9 mouse cellular contexts compared by ENCODE assay signal in genomic region chr1:184810780-184811575, GRCm38 (mm10). TPM values are rescaled to one million over a fixed set of nuclear protein-coding genes. Genes with fewer than 3 reads are reported as not detected.
DNase-seq lines count a peak whose midpoint lies in the region; ATAC-seq and TF ChIP-seq lines count a peak whose summit lies in the region.
"Had no signal": no experiment of that assay in that cellular context is flagged by ENCODE, and none has a peak within 500 bp of the region (broad histone marks: within the 10 kb centered on the region; RNA-seq: fewer than 3 reads in every experiment).

Gene Marc1 (minus strand): TSS chr1:184811313.

- H3K36me3 ChIP-seq in heart, embryonic 12.5 days = peaks cover 9% of the 10 kb centered on the region
- 0 out of 2 replicates have a peak, but pooled peaks cover 4% of the 10 kb centered on the region for H3K36me3 ChIP-seq in forebrain, embryonic 14.5 days (ENCODE audit: control insufficient read depth, insufficient read depth, low read length)
- peaks cover 8% of the 10 kb centered on the region; the same call in 1 of the 2 replicates for H3K36me3 ChIP-seq in kidney, postnatal 0 days (ENCODE audit: insufficient read depth, low read length)
- 0 out of 2 replicates have a peak, but pooled peaks cover 3% of the 10 kb centered on the region for H3K36me3 ChIP-seq in midbrain, postnatal 0 days (ENCODE audit: insufficient read depth, low read length)

- DNase-seq in heart, postnatal 10 days = no peak
- DNase-seq in forebrain, embryonic 14.5 days (ENCODE audit: low spot score) = no peak
- DNase-seq in kidney, postnatal 0 days (ENCODE audit: low spot score) = no peak
- DNase-seq in midbrain, postnatal 0 days (ENCODE audit: low spot score) = no peak
- no peak for DNase-seq in gastrocnemius, adult 18-20 months (ENCODE audit: low spot score)
- no peak for DNase-seq in left cerebral cortex, adult 8-10 months (ENCODE audit: low spot score in 2 of 2)
- no peak for DNase-seq in cerebellum, postnatal 14 days

- no peak for TF ChIP-seq CTCF in kidney, postnatal 0 days (IDR thresholded peaks at IDR 0.05; ENCODE audit: low read depth)
- TF ChIP-seq CTCF in midbrain, postnatal 0 days (IDR thresholded peaks at IDR 0.05) = no peak

- peak within 1 kb of the TSS; percentile 47 for H3K4me3 ChIP-seq in heart, embryonic 12.5 days
- H3K4me3 ChIP-seq in forebrain, embryonic 14.5 days (ENCODE audit: low read depth, low read length) = peak within 1 kb of the TSS; percentile 24
- peak within 1 kb of the TSS; percentile 28 for H3K4me3 ChIP-seq in kidney, postnatal 0 days (replicated peaks; ENCODE audit: low read depth, low read length)
- H3K4me3 ChIP-seq in midbrain, postnatal 0 days (ENCODE audit: low read depth, low read length) = peak within 1 kb of the TSS; percentile 35

- peak; percentile 51; the same call in 1 of the 2 replicates for ATAC-seq in heart, embryonic 12.5 days (ENCODE audit: insufficient number of reproducible peaks, low FRiP score)
- ATAC-seq in forebrain, embryonic 14.5 days = 0 out of 2 replicates have a peak, but pooled peaks have one; percentile 15
- ATAC-seq in kidney, postnatal 0 days (replicated peaks; ENCODE audit: low FRiP score, low read depth) = peak; percentile 57
- no peak for ATAC-seq in midbrain, postnatal 0 days (ENCODE audit: low FRiP score)

- peak within 1 kb of the TSS; percentile 85 for H3K4me2 ChIP-seq in heart, embryonic 12.5 days
- H3K4me2 ChIP-seq in forebrain, embryonic 14.5 days (ENCODE audit: low read length) = peak within 1 kb of the TSS; percentile 53
- H3K4me2 ChIP-seq in kidney, postnatal 0 days (ENCODE audit: low read length) = peak within 1 kb of the TSS; percentile 62
- peak within 1 kb of the TSS; percentile 67 for H3K4me2 ChIP-seq in midbrain, postnatal 0 days (ENCODE audit: low read depth, low read length, poor library complexity, severe bottlenecking)

- 9% methylated on average over 52 of the region's 52 CpGs for WGBS in heart, embryonic 12.5 days
- WGBS in forebrain, embryonic 14.5 days = 8% methylated on average over 52 of the region's 52 CpGs
- WGBS in kidney, postnatal 0 days = 6% methylated on average over 51 of the region's 52 CpGs
- 8% methylated on average over 51 of the region's 52 CpGs for WGBS in midbrain, postnatal 0 days

- H3K9me3 ChIP-seq in heart, embryonic 12.5 days (replicated peaks) = no peaks in the 10 kb centered on the region
- no peaks in the 10 kb centered on the region for H3K9me3 ChIP-seq in forebrain, embryonic 14.5 days (replicated peaks; ENCODE audit: control insufficient read depth, low read length)
- H3K9me3 ChIP-seq in kidney, postnatal 0 days (replicated peaks; ENCODE audit: low read length) = no peaks in the 10 kb centered on the region
- H3K9me3 ChIP-seq in midbrain, postnatal 0 days (ENCODE audit: low read length) = no peaks in the 10 kb centered on the region

- no peak within 1 kb of the TSS for H3K27ac ChIP-seq in heart, embryonic 12.5 days (ENCODE audit: poor library complexity, severe bottlenecking)
- no peak within 1 kb of the TSS for H3K27ac ChIP-seq in forebrain, embryonic 14.5 days (ENCODE audit: low read depth, low read length)
- no peak within 1 kb of the TSS for H3K27ac ChIP-seq in kidney, postnatal 0 days
- H3K27ac ChIP-seq in midbrain, postnatal 0 days (ENCODE audit: low read depth, low read length) = no peak within 1 kb of the TSS

- H3K4me1 ChIP-seq in heart, embryonic 12.5 days (replicated peaks) = peaks cover 11% of the 10 kb centered on the region
- peaks cover 6% of the 10 kb centered on the region for H3K4me1 ChIP-seq in forebrain, embryonic 14.5 days (ENCODE audit: control insufficient read depth, insufficient read depth, low read length)
- peaks cover 11% of the 10 kb centered on the region for H3K4me1 ChIP-seq in kidney, postnatal 0 days (replicated peaks; ENCODE audit: insufficient read depth, low read length)
- H3K4me1 ChIP-seq in midbrain, postnatal 0 days (ENCODE audit: insufficient read depth, low read length) = no peaks in the 10 kb centered on the region

- peaks cover 42% of the 10 kb centered on the region for H3K27me3 ChIP-seq in heart, embryonic 12.5 days (replicated peaks)
- no peaks in the 10 kb centered on the region; the same call in 1 of the 2 replicates for H3K27me3 ChIP-seq in forebrain, embryonic 14.5 days (replicated peaks; ENCODE audit: control insufficient read depth, insufficient read depth, low read length)
- H3K27me3 ChIP-seq in kidney, postnatal 0 days (ENCODE audit: insufficient read depth, low read length) = no peaks in the 10 kb centered on the region
- peaks cover 7% of the 10 kb centered on the region; the same call in 1 of the 2 replicates for H3K27me3 ChIP-seq in midbrain, postnatal 0 days (ENCODE audit: insufficient read depth, low read length)

- intact Hi-C loops in heart, postnatal 10 days (cut with DNase I) = no loop called here

- peak within 1 kb of the TSS; percentile 60; the same call in 1 of the 2 replicates for H3K9ac ChIP-seq in heart, embryonic 12.5 days
- peak within 1 kb of the TSS; percentile 45 for H3K9ac ChIP-seq in forebrain, embryonic 14.5 days (ENCODE audit: low read length)
- peak within 1 kb of the TSS; percentile 35; the same call in 1 of the 2 replicates for H3K9ac ChIP-seq in kidney, postnatal 0 days (ENCODE audit: low read depth, low read length)
- peak within 1 kb of the TSS; percentile 48 for H3K9ac ChIP-seq in midbrain, postnatal 0 days (replicated peaks; ENCODE audit: low read length, poor library complexity, severe bottlenecking)

RNA-seq across cellular contexts. Expression of gene Marc1, which starts in this region (rescaled TPM):
- 0.14 and 0.24 TPM in 2 replicates for polyA plus RNA-seq in heart, embryonic 12.5 days (2016; fragmentation: Nextera tagmentation; extraction: Ambion mirVana)
- not detected for total RNA-seq in heart, postnatal 10 days (2021)
- polyA plus RNA-seq in forebrain, embryonic 14.5 days (2014; fragmentation: Nextera tagmentation; extraction: Ambion mirVana) = not detected in 2 replicates
- polyA plus RNA-seq in kidney, postnatal 0 days (2015; fragmentation: Nextera tagmentation; extraction: Ambion mirVana) = 0.23 and 0.29 TPM in 2 replicates
- total RNA-seq in midbrain, postnatal 0 days (2014; rRNA removed) = 0.55 TPM in 1 of 2 replicates, not detected in the other
- 0.21 and 0.25 TPM in 2 replicates for polyA plus RNA-seq in midbrain, postnatal 0 days (2015; fragmentation: Nextera tagmentation; extraction: Ambion mirVana)
- total RNA-seq in gastrocnemius, adult 18-20 months (2021) = under 1 TPM; 0.18 to 0.24 TPM
- total RNA-seq in left cerebral cortex, adult 8-10 months (2022) = under 1 TPM in 1 of 4 experiments, not detected in 3; 0.28 TPM
- total RNA-seq: heart, postnatal 14 days had no signal

Comparison
In these comparisons a context has a peak if more than half of its experiments do, and no peak if none do; other contexts are left out.
1. Peak in ATAC-seq, H3K4me3 ChIP-seq, H3K9ac ChIP-seq and H3K4me2 ChIP-seq in heart, embryonic 12.5 days; RNA of the gene not detected or under 1 TPM.
2. Peak in ATAC-seq, H3K4me3 ChIP-seq, H3K9ac ChIP-seq and H3K4me2 ChIP-seq in forebrain, embryonic 14.5 days; RNA of the gene not detected or under 1 TPM.
3. Peak in ATAC-seq, H3K4me3 ChIP-seq, H3K9ac ChIP-seq and H3K4me2 ChIP-seq in kidney, postnatal 0 days; RNA of the gene not detected or under 1 TPM.